Mouse (Mus musculus) liver, adult 2 months (tissue): ENCODE results near the gene Hoxa4. TPM values are rescaled to one million over a fixed set of nuclear protein-coding genes. Genes with fewer than 3 reads are reported as not detected.

Experiments
- DNase-seq: peaks from one replicate; pipeline ENCODE4 v3.0.0-alpha.2; 2011; ENCODE audit warnings: low read depth, low spot score; ENCODE audit errors: extremely low read depth
- H3K27ac ChIP-seq: fragments of 200-500 bp; replicated peaks from 2 replicates; pipeline ENCODE4 v1.5.1; 2012; ENCODE audit warnings: low read depth, mild to moderate bottlenecking, control low read depth, inconsistent platforms, low read length; ENCODE audit not compliant: insufficient read depth
- H3K27me3 ChIP-seq: fragments of 200-500 bp; 2 replicates; pipeline ENCODE4 v1.6.1; 2012; ENCODE audit warnings: mild to moderate bottlenecking, moderate library complexity, low read length, inconsistent platforms; ENCODE audit not compliant: control insufficient read depth, insufficient read depth
- H3K36me3 ChIP-seq: fragments of 200-500 bp; 2 replicates; pipeline ENCODE4 v1.6.1; 2012; ENCODE audit warnings: low read length, inconsistent platforms; ENCODE audit not compliant: control insufficient read depth, insufficient read depth
- H3K4me1 ChIP-seq: fragments of 200-500 bp; 2 replicates; pipeline ENCODE4 v1.6.1; 2011; ENCODE audit warnings: low read length; ENCODE audit not compliant: control insufficient read depth, insufficient read depth
- H3K4me3 ChIP-seq: fragments of 200-500 bp; 2 replicates; pipeline ENCODE4 v1.5.1; 2011; ENCODE audit warnings: low read depth, mild to moderate bottlenecking, control low read depth, low read length, moderate library complexity; ENCODE audit not compliant: insufficient read depth
- H3K79me2 ChIP-seq: fragments of 200-500 bp; 2 replicates; pipeline ENCODE4 v1.6.1; 2012; ENCODE audit warnings: inconsistent platforms, mild to moderate bottlenecking, low read length, moderate library complexity; ENCODE audit not compliant: control insufficient read depth, insufficient read depth
- H3K9ac ChIP-seq: fragments of 200-500 bp; 2 replicates; pipeline ENCODE4 v1.6.1; 2012; ENCODE audit warnings: low read depth, mild to moderate bottlenecking, control low read depth, inconsistent platforms, low read length
- CTCF ChIP-seq: fragments of 200-500 bp; IDR thresholded peaks from 2 replicates; pipeline ENCODE4 v1.5.1; 2011; ENCODE audit warnings: low read depth, low read length, control low read depth
- POLR2A ChIP-seq: fragments of 200-500 bp; IDR thresholded peaks from 2 replicates; pipeline ENCODE4 v1.6.1; 2011; ENCODE audit warnings: low read length, control low read depth; ENCODE audit not compliant: insufficient read depth; ENCODE audit errors: extremely low read depth
- WGBS: fragments of 180-500 bp; shearing (Covaris S2); methylation state at CpG from one replicate; pipeline ENCODE4 v1.1.7; 2018; 5-methylcytosine and 5-hydroxymethylcytosine counted together
- polyA plus RNA-seq: library from polyadenylated mRNA; depleted of rRNA; stranded (reverse); fragments of >200 nt; gene quantifications from 2 replicates; pipeline ENCODE4 v1.2.3, GENCODE M21; 2012
- total RNA-seq: library from RNA; depleted of rRNA; stranded (reverse); fragments of >200 nt; gene quantifications from 2 replicates; pipeline ENCODE4 v1.2.3, GENCODE M21; 2014

Hoxa4 gene
- total and polyA plus RNA-seq, 2 experiments = 0.23 to 0.28 TPM

DNA sequence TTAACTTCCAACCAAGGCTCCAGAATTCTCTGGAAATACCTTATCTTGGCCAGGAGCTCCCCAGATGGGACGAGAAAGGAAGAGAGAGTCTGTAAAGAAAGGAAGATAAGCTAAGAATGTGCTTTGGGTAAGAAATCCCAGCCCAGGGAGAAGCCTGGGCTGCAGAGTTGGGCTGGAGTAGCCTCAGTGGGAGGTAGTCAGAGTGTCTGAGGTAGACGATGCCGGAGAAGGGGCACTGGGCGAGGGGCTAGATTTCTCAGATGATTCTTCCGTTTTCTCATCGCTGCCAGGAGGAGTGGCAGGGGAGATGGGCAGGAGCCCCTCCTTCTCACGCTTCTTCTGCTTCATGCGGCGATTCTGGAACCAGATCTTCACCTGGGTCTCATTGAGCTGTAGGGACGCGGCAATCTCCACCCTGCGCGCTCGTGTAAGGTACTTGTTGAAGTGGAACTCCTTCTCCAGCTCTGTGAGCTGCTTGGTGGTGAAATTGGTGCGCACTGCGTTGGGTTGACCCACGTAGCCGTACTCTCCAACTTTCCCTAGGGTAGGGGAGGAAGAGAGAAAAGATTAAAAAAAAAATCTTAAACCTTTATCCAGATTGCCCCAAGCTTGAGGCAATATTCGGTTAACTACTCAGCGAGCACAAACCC, 34.9 kb downstream of the Hoxa4 start:
- no peaks in the 10 kb centered on the region for H3K36me3 ChIP-seq
- WGBS = 14% methylated on average over 20 of the region's 20 CpGs
- TF ChIP-seq CTCF (no peak), POLR2A (no peak)
- no peak for DNase-seq
- no peaks in the 10 kb centered on the region for H3K79me2 ChIP-seq
- no peak overlapping the region for H3K27ac ChIP-seq
- no peak overlapping the region for H3K4me3 ChIP-seq
- no peaks in the 10 kb centered on the region for H3K4me1 ChIP-seq
- no peak overlapping the region for H3K9ac ChIP-seq
- H3K27me3 ChIP-seq = peaks cover 18% of the 10 kb centered on the region; the same call in 1 of the 2 replicates

DNA sequence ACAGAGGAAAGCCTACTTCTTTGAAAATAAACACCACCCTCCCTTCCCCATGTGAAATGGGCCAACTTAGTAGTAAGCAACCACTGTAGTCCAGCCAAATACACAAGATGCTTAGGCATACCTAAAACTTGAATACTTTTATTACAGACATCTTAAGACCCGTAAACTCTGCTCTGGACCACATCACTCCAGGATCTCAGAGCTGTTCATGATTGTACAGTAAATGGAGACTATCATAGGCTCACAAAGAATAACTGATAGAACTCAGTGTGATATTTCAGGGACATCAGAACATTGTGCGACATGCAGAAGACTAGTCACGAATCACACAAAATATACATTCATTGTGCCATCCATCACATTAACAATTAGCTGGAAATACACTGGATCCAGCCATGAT, 36.1 kb downstream of the Hoxa4 start:
- Histone ChIP-seq H3K4me1 (no peaks in the 10 kb centered on the region), H3K27me3 (peaks cover 12% of the 10 kb centered on the region; the same call in 1 of the 2 replicates), H3K4me3 (no peak overlapping the region), H3K79me2 (no peaks in the 10 kb centered on the region), H3K36me3 (no peaks in the 10 kb centered on the region), H3K9ac (no peak overlapping the region), H3K27ac (no peak overlapping the region)
- 59% methylated on average over 3 of the region's 3 CpGs for WGBS
- no peak for TF ChIP-seq POLR2A
- no peak for TF ChIP-seq CTCF
- DNase-seq = no peak

- DNase-seq = no peak
- H3K36me3 ChIP-seq = no peaks in the 10 kb centered on the region
- no peak overlapping the region for H3K9ac ChIP-seq
- H3K4me3 ChIP-seq = no peak overlapping the region
- peaks cover 12% of the 10 kb centered on the region; the same call in 1 of the 2 replicates for H3K27me3 ChIP-seq
- no peak overlapping the region for H3K27ac ChIP-seq
- no peaks in the 10 kb centered on the region for H3K79me2 ChIP-seq
- WGBS = 34% methylated on average over 5 of the region's 5 CpGs
- TF ChIP-seq CTCF (no peak), POLR2A (no peak)
- H3K4me1 ChIP-seq = no peaks in the 10 kb centered on the region
Measured at GRCm38 (mm10) chr6:52154044-52154443, 37.5 kb downstream of the Hoxa4 start.

DNA sequence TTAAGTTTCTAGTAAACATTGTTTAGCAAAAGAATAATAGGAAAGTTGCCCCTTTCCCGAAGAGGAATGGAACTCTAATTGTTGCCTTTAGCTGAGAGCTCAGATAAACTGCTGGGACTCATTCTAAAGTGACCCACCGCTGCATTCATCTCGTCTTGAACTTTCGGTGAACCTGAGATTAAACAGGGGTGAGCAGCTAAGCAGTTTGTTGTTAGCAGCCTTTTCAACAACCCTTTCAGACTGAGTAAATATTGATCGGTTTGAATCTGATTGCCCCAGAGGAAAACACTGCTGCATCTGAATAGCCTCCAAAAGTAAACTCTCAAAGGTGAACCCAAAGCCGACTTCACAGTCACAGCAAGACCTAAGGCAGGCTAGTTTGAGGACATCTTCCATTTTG, 38.3 kb downstream of the Hoxa4 start:
- TF ChIP-seq CTCF (no peak), POLR2A (no peak)
- no peak overlapping the region for H3K27ac ChIP-seq
- WGBS = 18% methylated on average over 6 of the region's 6 CpGs
- no peak overlapping the region for H3K4me3 ChIP-seq
- peak; percentile 25 for DNase-seq
- no peak overlapping the region for H3K9ac ChIP-seq
- peaks cover 12% of the 10 kb centered on the region; the same call in 1 of the 2 replicates for H3K27me3 ChIP-seq
- H3K4me1 ChIP-seq = no peaks in the 10 kb centered on the region
- no peaks in the 10 kb centered on the region for H3K36me3 ChIP-seq
- H3K79me2 ChIP-seq = no peaks in the 10 kb centered on the region

DNA sequence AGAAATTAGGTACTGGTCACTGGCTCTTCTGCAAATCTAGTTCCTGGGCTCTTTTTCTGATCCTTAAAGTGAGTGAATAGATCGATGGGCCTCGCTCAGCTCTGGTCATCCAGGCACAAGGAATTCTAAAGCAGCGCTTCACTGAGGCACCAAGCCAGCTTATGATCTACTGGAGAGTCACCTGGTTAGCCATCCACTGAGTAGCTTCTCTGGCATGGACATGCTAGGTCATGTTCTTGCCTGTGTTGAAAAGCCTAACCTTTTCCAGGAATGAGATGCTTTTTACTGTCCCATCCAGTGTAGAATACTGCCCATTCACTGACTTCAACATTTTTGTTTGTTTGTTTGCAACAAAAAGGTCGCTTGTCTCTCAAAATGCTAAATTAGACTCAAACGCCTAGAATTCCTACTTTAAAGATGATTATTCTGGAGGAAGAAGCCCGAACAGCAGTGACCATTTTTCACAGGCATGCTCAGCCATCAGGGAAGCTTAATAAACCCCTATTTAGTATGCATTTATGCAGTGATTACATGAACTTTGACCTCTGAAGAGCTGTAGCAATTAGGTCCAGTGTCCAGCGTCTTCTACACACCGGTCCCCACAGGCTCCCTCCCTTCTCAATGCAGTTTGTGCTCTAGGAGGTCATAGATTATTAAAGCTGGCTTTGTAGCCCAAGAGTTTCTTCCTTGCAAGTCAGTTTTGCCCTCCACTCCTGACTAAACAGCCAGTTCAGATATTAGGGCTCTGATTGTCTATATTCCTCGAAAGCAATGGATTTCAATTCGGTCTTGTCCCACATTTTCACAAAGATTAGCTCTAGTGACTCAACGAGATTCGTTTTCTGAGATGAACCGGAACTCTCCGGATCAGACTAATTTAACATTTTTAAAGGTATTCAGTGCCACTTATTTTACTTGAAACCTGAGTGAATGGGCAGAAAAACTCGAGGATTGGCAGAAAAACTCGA, 39.0 kb downstream of the Hoxa4 start:
- H3K4me3 ChIP-seq = no peak overlapping the region
- H3K79me2 ChIP-seq = no peaks in the 10 kb centered on the region
- WGBS = 24% methylated on average over 16 of the region's 16 CpGs
- H3K9ac ChIP-seq = no peak overlapping the region
- no peak overlapping the region for H3K27ac ChIP-seq
- H3K4me1 ChIP-seq = no peaks in the 10 kb centered on the region
- TF ChIP-seq POLR2A (no peak), CTCF (no peak)
- DNase-seq = no peak
- peaks cover 6% of the 10 kb centered on the region; the same call in 1 of the 2 replicates for H3K27me3 ChIP-seq
- H3K36me3 ChIP-seq = no peaks in the 10 kb centered on the region
